Mouse (Mus musculus) heart, postnatal 10 days (tissue): Measurements from ENCODE around the gene Rnaseh2a. TPM values are rescaled to one million over a fixed set of nuclear protein-coding genes. Genes with fewer than 3 reads are reported as not detected.
A peak's percentile ranks its signal among the peaks of the same experiment; 100 is the strongest.

Source experiments
- DNase-seq, 2 experiments: peaks; one replicate each; pipeline ENCODE4 v3.0.0; 2021
- intact Hi-C: fragments of 180-260 bp; cut with DNase I; formaldehyde crosslinking; loops from one replicate; pipeline ENCODE4 v1.15.1; 2025
- total RNA-seq, 2 experiments: library from RNA; stranded (reverse); gene quantifications; 2 replicates each; pipeline ENCODE4 v1.2.3; 2021

The Rnaseh2a gene
- total RNA-seq, 2 experiments from 2014 or later, result 53.4 to 55.4 TPM

- intact Hi-C loops, result no loop called here
- DNase-seq, result no peak
Observed at GRCm38 (mm10) chr8:84970135-84970790, 696 bp upstream of the Rnaseh2a start.

GRCm38 (mm10) chr8:84968650-84969049 lies 917 bp downstream of the Rnaseh2a start:
- no peak for DNase-seq
- intact Hi-C loops, result no loop called here

GRCm38 (mm10) chr8:84967532-84968304 lies 1.8 kb downstream of the Rnaseh2a start:
- intact Hi-C loops, result no loop called here
- DNase-seq, result no peak

- intact Hi-C loops, result no loop called here
- no peak for DNase-seq
Observed at GRCm38 (mm10) chr8:84966603-84967002, 3.0 kb downstream of the Rnaseh2a start.

- peak; percentile 95 for DNase-seq
- intact Hi-C loops, result no loop called here
Observed at GRCm38 (mm10) chr8:84965731-84966291, 3.8 kb downstream of the Rnaseh2a start.

- intact Hi-C loops, result no loop called here
- DNase-seq, result no peak
Observed at GRCm38 (mm10) chr8:84963952-84964351, 5.6 kb downstream of the Rnaseh2a start.

GRCm38 (mm10) chr8:84959811-84960210 lies 9.8 kb downstream of the Rnaseh2a start:
- DNase-seq, result peak; percentile 63 to 65
- intact Hi-C loops, result loop anchor here (5.0 kb wide), 1 partner anchor 37 kb away; no protein-coding TSS in a partner anchor

- peak; percentile 51 to 81 for DNase-seq
- intact Hi-C loops, result loop anchor here (5.0 kb wide), 1 partner anchor 41 kb away; no protein-coding TSS in a partner anchor
Observed at GRCm38 (mm10) chr8:84956768-84957167, 12.8 kb downstream of the Rnaseh2a start.

- intact Hi-C loops, result no loop called here
Observed at GRCm38 (mm10) chr8:84952612-84953255, 16.8 kb downstream of the Rnaseh2a start.

GRCm38 (mm10) chr8:84949753-84950152 lies 19.8 kb downstream of the Rnaseh2a start:
- intact Hi-C loops, result no loop called here

More at GRCm38 (mm10) chr8:84952612-84953255, 16.8 kb downstream of the Rnaseh2a start:
- peak; percentile 35 to 56 for DNase-seq

GRCm38 (mm10) chr8:84947241-84947545 lies 22.4 kb downstream of the Rnaseh2a start:
- DNase-seq, result peak; percentile 61 to 73
- intact Hi-C loops, result no loop called here

More at GRCm38 (mm10) chr8:84949753-84950152, 19.8 kb downstream of the Rnaseh2a start:
- DNase-seq, result no peak

- intact Hi-C loops, result no loop called here
- DNase-seq, result no peak
Observed at GRCm38 (mm10) chr8:84946528-84947240, 22.9 kb downstream of the Rnaseh2a start, which contains the start of gene Rtbdn. Gene Rtbdn (plus strand): TSS chr8:84946991.

- DNase-seq, result no peak
- intact Hi-C loops, result no loop called here
Observed at GRCm38 (mm10) chr8:84945633-84946527, 23.7 kb downstream of the Rnaseh2a start.

GRCm38 (mm10) chr8:84945235-84945632 lies 24.3 kb downstream of the Rnaseh2a start:
- DNase-seq, result no peak

GRCm38 (mm10) chr8:84944478-84945160 lies 24.9 kb downstream of the Rnaseh2a start:
- DNase-seq, result no peak
- intact Hi-C loops, result no loop called here

More at GRCm38 (mm10) chr8:84945235-84945632, 24.3 kb downstream of the Rnaseh2a start:
- intact Hi-C loops, result no loop called here

GRCm38 (mm10) chr8:84943699-84944098 lies 25.9 kb downstream of the Rnaseh2a start:
- DNase-seq, result no peak
- intact Hi-C loops, result no loop called here

GRCm38 (mm10) chr8:84937620-84938485 lies 31.7 kb downstream of the Rnaseh2a start:
- no peak for DNase-seq
- intact Hi-C loops, result no loop called here
